Mouse (Mus musculus): Measurements from ENCODE around the gene Krt33b. TPM values are rescaled to one million over a fixed set of nuclear protein-coding genes. Genes with fewer than 3 reads are reported as not detected.

Gene Krt33b
- total and polyA plus RNA-seq, 2 experiments from 2014 or later, result 0.25 TPM; not detected in 1

DNA sequence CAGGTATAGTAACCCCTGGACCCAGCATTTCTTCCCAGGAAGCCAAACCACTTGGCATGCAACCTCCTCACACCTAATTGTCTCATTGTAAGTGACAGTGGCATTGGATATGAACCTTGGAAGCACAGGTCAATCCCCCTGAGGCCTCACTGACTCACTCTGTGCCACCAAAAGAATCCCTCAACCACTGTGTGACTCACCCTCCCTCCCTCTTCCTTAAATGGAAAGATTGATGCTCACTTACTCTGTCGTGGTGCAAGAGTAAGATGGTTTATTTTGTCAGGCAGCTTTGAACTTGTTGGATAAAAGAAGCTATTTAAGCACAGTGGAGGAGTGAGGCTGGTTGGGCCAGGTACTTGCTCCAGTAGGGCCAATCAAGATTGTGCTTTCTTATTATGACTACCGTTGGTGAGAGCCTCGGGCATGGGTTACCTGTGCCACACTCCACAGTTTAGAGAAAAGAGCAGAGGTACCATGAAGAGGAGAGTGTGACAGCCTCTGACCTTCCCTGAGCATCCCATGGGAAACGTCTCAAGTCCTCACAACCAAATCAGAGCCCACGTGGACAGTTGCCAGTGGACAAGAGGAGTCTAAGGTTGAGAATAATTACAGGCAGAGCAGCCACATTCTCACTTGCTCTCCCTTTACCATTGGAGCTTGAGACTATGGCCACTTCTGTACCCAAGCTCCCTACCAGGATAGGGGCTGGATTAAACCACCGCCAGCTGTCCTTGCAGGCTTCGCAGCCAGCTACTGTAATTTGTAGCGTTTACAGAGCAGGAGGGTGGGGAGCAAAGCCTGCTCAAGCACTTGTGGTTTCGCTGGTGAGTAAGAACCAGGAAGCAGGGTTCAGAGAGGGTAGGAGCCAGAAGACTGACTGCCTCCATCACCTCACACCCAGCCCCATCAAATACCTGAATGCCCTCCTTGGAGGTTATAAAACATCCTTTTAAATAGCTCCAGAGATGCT is 26.3 kb upstream of the Krt33b start:
- no peak overlapping the region for H3K27ac ChIP-seq (ENCODE audit: low read depth, low read length)
- H3K36me3 ChIP-seq (ENCODE audit: insufficient read depth, low read length), result no peaks in the 10 kb centered on the region
- H3K4me2 ChIP-seq (ENCODE audit: low read depth, low read length, poor library complexity, severe bottlenecking), result no peak overlapping the region
- H3K4me1 ChIP-seq (ENCODE audit: insufficient read depth, low read length), result no peaks in the 10 kb centered on the region
- no peak overlapping the region for H3K9ac ChIP-seq (replicated peaks; ENCODE audit: low read length, poor library complexity, severe bottlenecking)
- no peak for TF ChIP-seq CTCF (IDR thresholded peaks at IDR 0.05)
- 76% methylated on average over 9 of the region's 9 CpGs for WGBS
- no peak overlapping the region for H3K4me3 ChIP-seq (ENCODE audit: low read depth, low read length)
- no peak for ATAC-seq (ENCODE audit: low FRiP score)
- DNase-seq (ENCODE audit: low spot score), result no peak
- no peaks in the 10 kb centered on the region for H3K9me3 ChIP-seq (ENCODE audit: low read length)
- no peaks in the 10 kb centered on the region for H3K27me3 ChIP-seq (ENCODE audit: insufficient read depth, low read length)

DNA sequence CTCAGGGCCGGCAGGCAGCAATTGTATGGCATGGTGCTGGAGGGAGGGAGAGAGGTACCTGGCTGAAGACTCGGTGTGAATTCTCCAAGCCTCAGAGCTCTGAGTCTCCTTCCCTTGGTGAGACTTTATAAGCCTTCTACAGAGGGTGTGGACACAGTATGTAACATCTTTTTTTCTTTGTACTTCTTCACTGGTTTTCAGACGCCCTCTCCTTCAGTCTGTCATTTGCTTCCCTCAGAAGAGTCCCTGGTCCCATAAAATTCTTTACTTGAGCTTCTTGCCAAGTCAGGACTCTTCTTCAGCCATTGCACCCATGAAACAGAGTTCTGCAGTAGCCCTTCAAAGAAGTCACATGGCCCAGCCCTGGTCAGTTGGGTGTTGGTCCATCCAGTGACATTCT is 20.8 kb upstream of the Krt33b start, which contains the start of gene Krt31:
TSS of gene Krt31 (minus strand) at position 101 of the 400 bp plus-strand sequence.
- Histone ChIP-seq H3K36me3 (ENCODE audit: insufficient read depth, low read length) (no peaks in the 10 kb centered on the region), H3K4me3 (ENCODE audit: low read depth, low read length) (no peak within 1 kb of the TSS), H3K4me2 (ENCODE audit: low read depth, low read length, poor library complexity, severe bottlenecking) (no peak within 1 kb of the TSS), H3K27ac (ENCODE audit: low read depth, low read length) (no peak within 1 kb of the TSS), H3K27me3 (ENCODE audit: insufficient read depth, low read length) (no peaks in the 10 kb centered on the region), H3K4me1 (ENCODE audit: insufficient read depth, low read length) (no peaks in the 10 kb centered on the region), H3K9ac (replicated peaks; ENCODE audit: low read length, poor library complexity, severe bottlenecking) (no peak within 1 kb of the TSS), H3K9me3 (ENCODE audit: low read length) (no peaks in the 10 kb centered on the region)
- WGBS, result 84% methylated on average over 3 of the region's 3 CpGs
- no peak for TF ChIP-seq CTCF (IDR thresholded peaks at IDR 0.05)
- DNase-seq (ENCODE audit: low spot score) (no peak), ATAC-seq (ENCODE audit: low FRiP score) (no peak)

DNA sequence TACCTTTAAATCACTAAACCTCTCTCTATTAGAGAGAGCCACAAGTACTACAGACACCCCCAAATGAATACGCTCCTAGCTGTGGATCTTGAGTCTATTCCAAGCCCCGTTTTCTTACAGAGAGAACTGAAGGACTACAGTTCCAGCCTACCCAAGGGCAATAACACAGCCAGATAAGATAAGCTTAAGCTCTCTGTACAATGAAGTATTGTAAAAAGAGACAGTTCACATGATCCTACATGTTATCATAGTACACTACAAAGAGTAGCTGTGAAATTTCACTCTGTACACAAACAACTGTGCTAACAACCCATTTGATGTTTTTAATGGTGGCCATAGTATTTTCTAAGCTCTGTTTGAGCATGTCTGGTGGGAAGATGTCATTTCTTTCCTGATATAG is 17.5 kb upstream of the Krt33b start:
- H3K27ac ChIP-seq (ENCODE audit: low read depth, low read length), result no peak overlapping the region
- H3K4me2 ChIP-seq (ENCODE audit: low read depth, low read length, poor library complexity, severe bottlenecking), result no peak overlapping the region
- H3K36me3 ChIP-seq (ENCODE audit: insufficient read depth, low read length), result no peaks in the 10 kb centered on the region
- no peak for TF ChIP-seq CTCF (IDR thresholded peaks at IDR 0.05)
- ATAC-seq (ENCODE audit: low FRiP score) (no peak), DNase-seq (ENCODE audit: low spot score) (no peak)
- no peaks in the 10 kb centered on the region for H3K9me3 ChIP-seq (ENCODE audit: low read length)
- 84% methylated on average over 2 of the region's 2 CpGs for WGBS
- no peaks in the 10 kb centered on the region for H3K27me3 ChIP-seq (ENCODE audit: insufficient read depth, low read length)
- no peak overlapping the region for H3K9ac ChIP-seq (replicated peaks; ENCODE audit: low read length, poor library complexity, severe bottlenecking)
- no peaks in the 10 kb centered on the region for H3K4me1 ChIP-seq (ENCODE audit: insufficient read depth, low read length)
- H3K4me3 ChIP-seq (ENCODE audit: low read depth, low read length), result no peak overlapping the region

DNA sequence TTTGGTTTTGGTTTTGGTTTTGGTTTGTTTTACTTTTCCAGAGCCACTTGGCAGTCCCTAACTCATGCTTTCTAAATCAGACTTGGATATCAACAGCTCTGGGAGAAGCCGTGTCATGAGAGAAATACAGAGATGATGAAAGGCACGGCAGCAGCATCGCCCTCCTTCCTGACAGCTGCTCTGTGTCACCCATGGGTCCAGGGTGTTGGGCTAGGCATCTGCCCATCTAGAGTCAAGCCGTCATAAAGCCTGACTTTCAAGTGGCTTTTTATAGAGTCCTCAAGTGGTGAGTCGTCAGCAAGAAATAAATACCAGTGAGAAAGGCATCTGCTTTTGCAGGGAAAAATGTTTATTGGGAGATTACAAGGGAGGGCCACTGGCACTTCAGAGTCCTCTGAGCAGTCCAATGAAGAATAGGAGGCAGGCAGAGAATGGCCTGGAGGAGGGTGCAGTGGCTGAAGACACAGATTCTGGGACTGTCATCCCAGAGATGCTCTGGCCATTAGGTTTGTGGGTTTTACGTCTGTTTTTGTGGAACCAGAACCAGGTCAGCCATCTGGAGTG is 16.7 kb upstream of the Krt33b start:
- H3K4me2 ChIP-seq (ENCODE audit: low read depth, low read length, poor library complexity, severe bottlenecking), result no peak overlapping the region
- H3K36me3 ChIP-seq (ENCODE audit: insufficient read depth, low read length), result no peaks in the 10 kb centered on the region
- DNase-seq (ENCODE audit: low spot score), result no peak
- no peaks in the 10 kb centered on the region for H3K9me3 ChIP-seq (ENCODE audit: low read length)
- 86% methylated on average over 6 of the region's 6 CpGs for WGBS
- no peak overlapping the region for H3K27ac ChIP-seq (ENCODE audit: low read depth, low read length)
- H3K4me1 ChIP-seq (ENCODE audit: insufficient read depth, low read length), result no peaks in the 10 kb centered on the region
- no peaks in the 10 kb centered on the region for H3K27me3 ChIP-seq (ENCODE audit: insufficient read depth, low read length)
- no peak overlapping the region for H3K9ac ChIP-seq (replicated peaks; ENCODE audit: low read length, poor library complexity, severe bottlenecking)
- TF ChIP-seq CTCF (IDR thresholded peaks at IDR 0.05), result no peak
- ATAC-seq (ENCODE audit: low FRiP score), result no peak
- no peak overlapping the region for H3K4me3 ChIP-seq (ENCODE audit: low read depth, low read length)

DNA sequence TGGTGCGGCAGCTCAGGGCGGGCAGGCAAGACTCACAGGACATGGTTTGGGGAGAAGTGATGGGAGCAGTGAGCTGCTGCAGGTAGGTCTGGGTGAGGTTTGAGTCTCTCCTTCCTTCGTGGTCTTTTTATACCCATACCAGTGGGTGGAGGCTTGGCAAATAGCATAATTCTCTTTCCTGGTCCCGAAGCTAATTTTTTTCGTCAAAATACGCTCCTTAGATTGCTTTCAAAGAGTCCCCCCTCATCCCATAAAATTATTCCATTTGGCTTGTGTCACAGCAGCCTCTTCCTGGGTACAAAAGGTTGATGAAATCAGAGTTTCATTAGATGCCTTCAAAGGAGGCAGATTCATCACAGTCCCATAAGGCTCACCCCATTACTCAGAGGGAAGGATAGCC is 11.8 kb upstream of the Krt33b start, which contains the start of gene Krt34:
TSS of gene Krt34 (minus strand) at position 101 of the 400 bp plus-strand sequence.
- WGBS, result 91% methylated on average over 6 of the region's 6 CpGs
- Histone ChIP-seq H3K9ac (replicated peaks; ENCODE audit: low read length, poor library complexity, severe bottlenecking) (no peak within 1 kb of the TSS), H3K36me3 (ENCODE audit: insufficient read depth, low read length) (no peaks in the 10 kb centered on the region), H3K4me1 (ENCODE audit: insufficient read depth, low read length) (no peaks in the 10 kb centered on the region), H3K4me3 (ENCODE audit: low read depth, low read length) (no peak within 1 kb of the TSS), H3K4me2 (ENCODE audit: low read depth, low read length, poor library complexity, severe bottlenecking) (no peak within 1 kb of the TSS), H3K27me3 (ENCODE audit: insufficient read depth, low read length) (no peaks in the 10 kb centered on the region), H3K9me3 (ENCODE audit: low read length) (no peaks in the 10 kb centered on the region), H3K27ac (ENCODE audit: low read depth, low read length) (no peak within 1 kb of the TSS)
- TF ChIP-seq CTCF (IDR thresholded peaks at IDR 0.05), result no peak
- DNase-seq (ENCODE audit: low spot score) (no peak), ATAC-seq (ENCODE audit: low FRiP score) (no peak)

DNA sequence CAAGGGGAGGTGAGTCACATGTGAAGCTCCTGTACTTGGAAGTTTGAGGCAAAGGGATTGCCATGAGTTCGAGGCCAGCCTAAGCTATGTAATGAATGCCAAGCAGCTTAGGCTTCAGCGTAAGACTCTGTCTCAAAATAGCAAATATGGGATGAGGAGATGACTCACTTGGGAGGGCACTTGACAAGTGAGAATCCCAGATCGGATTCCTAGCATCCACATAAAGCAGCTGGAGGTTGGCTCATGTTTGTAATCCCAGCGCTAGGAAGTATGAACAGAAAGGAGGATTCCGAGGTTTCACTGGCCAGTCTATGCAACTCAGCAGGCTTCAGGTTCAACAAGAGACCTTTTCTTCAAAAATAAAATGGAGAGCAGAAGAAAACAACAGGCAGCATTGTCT is 8.2 kb downstream of the Krt33b start:
- WGBS, result 81% methylated on average over 5 of the region's 5 CpGs
- Histone ChIP-seq H3K9ac (replicated peaks; ENCODE audit: low read length, poor library complexity, severe bottlenecking) (no peak overlapping the region), H3K4me3 (ENCODE audit: low read depth, low read length) (no peak overlapping the region), H3K27ac (ENCODE audit: low read depth, low read length) (no peak overlapping the region), H3K4me1 (ENCODE audit: insufficient read depth, low read length) (no peaks in the 10 kb centered on the region), H3K4me2 (ENCODE audit: low read depth, low read length, poor library complexity, severe bottlenecking) (no peak overlapping the region), H3K27me3 (ENCODE audit: insufficient read depth, low read length) (no peaks in the 10 kb centered on the region), H3K9me3 (ENCODE audit: low read length) (no peaks in the 10 kb centered on the region), H3K36me3 (ENCODE audit: insufficient read depth, low read length) (no peaks in the 10 kb centered on the region)
- TF ChIP-seq CTCF (IDR thresholded peaks at IDR 0.05), result no peak
- ATAC-seq (ENCODE audit: low FRiP score), result no peak
- DNase-seq (ENCODE audit: low spot score), result no peak

Measured in midbrain, postnatal 0 days (tissue).